Mouse (Mus musculus) lung, adult 18-20 months (tissue): ENCODE data around the gene Misp.

Experiments
- DNase-seq, 2 experiments: peaks; one replicate each; pipeline ENCODE4 v3.0.0; 2022; ENCODE audit warnings: mixed read lengths in 2 of 2

Misp gene

DNA sequence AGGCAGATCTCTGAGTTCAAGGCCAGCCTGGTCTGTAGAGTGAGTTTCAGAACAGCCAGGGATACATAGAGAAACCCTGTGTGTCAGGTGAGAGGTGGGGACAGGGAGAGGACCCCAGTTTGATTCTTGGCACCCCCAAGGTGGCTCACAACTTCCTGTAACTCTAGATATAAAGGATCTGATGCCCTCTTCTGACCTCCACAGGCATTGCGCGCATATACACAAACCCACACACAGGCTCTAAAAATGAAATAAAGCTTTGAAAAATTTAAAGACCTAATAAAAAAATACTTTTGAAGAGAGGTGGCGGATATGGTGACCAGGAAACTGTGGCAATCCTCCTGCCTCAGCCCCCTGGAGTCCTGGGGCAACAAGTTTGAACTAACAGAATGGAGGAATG is 24.9 kb upstream of the Misp start:
- no peak for DNase-seq

GRCm38 (mm10) chr10:79797326-79797725 is 23.5 kb upstream of the Misp start:
- no peak for DNase-seq

- DNase-seq = peak; percentile 33 to 36
Measured at GRCm38 (mm10) chr10:79798289-79798928, 22.4 kb upstream of the Misp start.

DNA sequence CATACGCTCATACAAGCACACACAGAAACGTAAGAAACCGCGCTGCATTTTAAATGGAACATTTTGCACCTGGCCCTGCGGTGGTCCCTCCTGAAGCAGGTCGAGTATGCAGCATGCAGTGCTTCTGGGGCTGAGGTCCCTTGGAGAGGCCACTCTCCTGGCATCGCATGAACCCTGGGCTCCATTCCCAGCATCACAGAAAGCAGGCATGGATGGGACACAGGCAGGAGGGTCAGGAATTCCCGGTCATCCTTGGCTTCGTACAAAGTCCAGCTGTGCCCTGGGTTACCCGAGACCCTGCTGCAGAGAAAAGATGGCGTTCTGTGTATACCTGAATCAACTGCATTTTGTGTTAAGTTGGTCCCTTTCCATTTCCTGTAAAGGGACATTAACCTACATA is 20.3 kb upstream of the Misp start:
- DNase-seq = no peak

- no peak for DNase-seq
Measured at GRCm38 (mm10) chr10:79801837-79802236, 19.0 kb upstream of the Misp start.

GRCm38 (mm10) chr10:79802331-79802971 is 18.3 kb upstream of the Misp start:
- DNase-seq = peak; percentile 70 to 74

DNA sequence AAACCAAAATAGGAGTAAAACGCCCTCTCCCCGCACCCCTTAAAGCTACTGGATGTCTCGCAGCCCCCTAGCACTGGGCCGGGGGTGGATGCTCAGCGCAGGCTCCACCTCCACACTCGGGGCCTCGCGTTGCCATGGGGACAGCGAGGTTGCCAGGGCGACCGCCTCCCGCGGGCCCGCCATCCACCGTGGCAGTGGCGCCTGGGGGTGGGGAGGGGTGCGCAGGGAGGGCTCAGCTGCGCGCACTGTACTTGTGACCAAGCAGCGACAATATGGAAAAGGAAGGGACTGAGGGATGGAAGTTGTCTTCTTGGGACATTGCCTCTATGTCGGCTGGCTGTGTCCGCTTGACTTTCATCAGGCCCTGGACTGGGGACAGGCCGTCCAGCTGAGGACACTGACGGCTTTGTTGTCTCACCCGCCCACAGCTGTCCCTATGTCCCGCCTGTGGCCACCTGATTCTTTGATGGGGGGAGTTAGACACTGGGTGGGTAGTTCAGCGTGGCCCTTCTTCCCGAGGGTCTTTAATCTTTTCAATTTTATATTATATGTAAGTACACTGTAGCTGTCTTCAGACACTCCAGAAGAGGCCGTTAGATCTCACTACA is 17.0 kb upstream of the Misp start:
- no peak for DNase-seq

DNA sequence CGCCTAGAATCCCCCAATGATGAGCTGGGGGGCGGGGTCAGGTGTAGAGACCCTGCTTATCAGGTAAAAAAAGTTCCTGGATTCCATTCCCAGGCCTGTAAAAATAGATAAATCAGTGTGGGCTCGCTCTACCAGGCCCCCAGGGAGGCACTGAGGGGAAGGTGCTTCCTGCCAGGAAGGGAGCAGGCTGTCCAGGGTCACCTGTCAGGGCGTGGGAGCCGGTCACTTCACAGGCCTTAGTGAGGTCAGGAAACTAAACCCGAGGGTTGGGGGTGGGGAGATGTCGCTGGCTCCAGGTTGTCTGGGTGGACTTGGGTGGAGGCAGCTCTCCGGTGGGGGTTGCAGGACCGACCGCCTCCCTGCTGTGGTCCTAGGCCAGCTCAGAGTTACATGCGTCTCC is 15.2 kb upstream of the Misp start:
- DNase-seq = peak in 1 of 2 experiments; percentile 24

DNA sequence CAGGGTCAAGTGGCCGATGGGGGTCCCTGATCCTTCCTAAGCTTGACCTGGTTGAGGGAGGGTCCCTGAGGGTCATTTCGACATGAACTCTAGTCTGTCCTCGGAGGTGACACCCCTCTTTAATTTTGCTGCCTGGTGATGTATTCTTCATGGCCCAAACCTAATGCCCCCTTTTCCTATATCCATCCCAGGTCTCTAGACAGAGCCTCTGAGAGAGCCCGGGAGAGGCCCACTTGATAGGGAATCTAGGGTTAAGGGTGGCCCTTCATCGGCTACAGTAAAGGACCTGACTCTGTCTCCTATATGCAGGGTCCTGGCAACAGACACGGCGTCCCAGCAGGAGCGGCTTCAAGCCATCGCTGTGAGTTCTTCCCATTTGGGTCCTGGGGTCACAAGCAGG is 14.5 kb upstream of the Misp start:
- no peak for DNase-seq

- no peak for DNase-seq
Measured at GRCm38 (mm10) chr10:79806972-79807371, 13.8 kb upstream of the Misp start.

DNA sequence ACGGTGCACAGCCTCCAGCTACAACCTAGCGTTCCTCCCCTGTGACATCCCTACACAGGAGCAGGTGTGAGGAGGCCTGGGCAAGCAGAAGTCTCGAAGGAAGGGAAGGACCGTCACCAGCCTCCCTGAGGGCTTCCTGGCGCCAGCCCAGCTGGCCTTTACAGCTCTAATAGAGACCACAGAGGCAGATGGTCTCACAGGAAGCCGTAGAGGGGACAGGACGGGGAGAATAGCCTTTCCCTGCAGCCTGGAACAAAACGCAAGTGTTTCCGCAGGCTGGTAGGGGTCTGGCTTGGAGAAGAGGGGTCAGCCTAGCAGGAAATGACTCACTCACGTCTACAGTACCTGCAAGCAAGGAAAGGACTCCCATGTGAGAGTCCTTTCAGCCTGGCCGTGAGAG is 13.0 kb upstream of the Misp start:
- no peak for DNase-seq

DNA sequence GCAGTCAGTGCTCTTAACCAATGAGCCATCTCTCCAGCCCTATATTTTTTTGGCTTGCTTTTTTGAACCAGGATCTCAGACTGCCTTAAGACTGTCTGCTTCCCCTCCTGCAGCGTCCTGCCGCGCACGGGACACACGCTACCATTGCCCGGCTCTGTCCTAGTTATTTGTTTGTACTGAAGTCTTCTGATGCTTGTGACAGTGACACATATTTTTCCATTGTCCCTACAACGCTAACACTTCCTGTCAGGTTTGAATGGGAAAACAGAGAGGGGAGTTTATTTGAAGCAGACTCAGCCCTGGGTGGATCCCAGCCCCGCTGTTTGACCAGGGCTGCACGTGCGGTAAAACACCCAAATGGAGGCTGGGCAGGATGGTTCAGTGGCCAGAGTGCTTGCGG is 12.1 kb upstream of the Misp start:
- DNase-seq = peak in 1 of 2 experiments; percentile 33

DNA sequence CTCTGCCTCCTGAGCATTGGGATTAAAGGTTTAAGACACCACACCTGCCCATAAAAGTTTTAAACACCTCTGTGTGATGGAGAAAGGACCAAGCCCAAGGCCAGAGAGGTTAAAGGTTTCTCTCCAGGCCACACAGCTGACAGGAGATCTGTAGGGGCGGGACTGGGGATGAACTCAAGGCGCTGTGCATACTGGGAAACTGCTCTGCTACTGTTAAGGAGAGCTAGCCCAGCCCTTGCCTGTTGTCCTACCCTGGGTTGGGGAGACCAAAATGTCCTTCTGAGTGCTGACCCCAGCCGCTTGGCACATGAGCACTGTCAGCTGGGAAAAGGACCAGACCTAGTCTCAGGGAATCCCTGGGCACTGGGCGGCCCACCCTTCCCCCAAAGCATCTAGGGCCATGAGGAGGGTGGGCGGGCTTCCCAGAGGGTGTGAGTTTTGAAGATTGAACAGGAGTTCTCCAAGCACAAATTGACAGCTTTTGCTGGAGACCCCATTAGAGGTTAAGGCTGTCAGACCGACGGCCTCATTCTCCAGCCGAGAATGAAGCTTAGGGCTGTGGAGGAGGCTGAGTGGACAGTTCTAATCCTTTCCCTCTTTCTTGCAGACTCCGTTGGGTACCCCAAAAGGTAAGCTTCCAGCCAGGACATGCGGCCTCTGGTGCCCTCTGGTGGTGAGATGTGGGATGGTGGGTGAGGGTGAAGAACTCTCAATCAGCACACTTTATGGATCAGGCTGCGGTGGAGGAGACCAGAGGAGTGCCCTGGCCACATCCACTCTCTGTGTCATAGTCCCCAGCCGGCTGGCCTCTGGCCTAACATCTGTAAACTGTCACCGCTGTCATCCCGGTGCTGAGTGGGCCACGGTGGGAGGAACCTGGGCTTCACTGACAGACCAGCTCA is 8.8 kb upstream of the Misp start:
- peak; percentile 76 to 80 for DNase-seq

DNA sequence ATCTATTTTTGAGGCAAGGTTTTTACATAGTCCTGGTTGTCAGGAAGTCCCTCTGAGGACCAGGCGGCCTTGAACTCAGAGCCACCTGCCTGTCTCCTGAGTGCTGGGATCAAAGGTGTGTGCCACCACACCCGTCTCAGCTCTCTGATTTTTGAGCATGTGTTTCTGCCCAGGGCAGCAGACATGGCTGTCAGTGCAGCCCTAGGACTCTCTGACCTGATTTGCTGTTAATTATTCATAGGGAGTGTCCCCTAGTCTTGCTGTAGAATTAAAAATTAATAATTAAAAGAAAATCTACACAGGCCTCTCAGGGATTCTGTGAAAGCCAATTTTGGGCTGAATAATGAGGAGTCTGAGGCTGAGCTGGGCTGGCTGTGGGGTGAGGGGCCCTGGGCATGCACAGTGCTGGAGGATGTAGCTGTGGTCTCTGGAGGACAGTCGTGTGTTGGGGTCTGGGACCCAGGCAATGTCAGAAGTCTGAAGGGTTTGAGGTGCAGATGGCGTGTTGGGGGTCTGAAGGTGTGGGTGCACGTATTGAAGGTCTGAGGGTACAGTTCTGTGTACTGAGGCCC is 6.4 kb upstream of the Misp start:
- DNase-seq = no peak

DNA sequence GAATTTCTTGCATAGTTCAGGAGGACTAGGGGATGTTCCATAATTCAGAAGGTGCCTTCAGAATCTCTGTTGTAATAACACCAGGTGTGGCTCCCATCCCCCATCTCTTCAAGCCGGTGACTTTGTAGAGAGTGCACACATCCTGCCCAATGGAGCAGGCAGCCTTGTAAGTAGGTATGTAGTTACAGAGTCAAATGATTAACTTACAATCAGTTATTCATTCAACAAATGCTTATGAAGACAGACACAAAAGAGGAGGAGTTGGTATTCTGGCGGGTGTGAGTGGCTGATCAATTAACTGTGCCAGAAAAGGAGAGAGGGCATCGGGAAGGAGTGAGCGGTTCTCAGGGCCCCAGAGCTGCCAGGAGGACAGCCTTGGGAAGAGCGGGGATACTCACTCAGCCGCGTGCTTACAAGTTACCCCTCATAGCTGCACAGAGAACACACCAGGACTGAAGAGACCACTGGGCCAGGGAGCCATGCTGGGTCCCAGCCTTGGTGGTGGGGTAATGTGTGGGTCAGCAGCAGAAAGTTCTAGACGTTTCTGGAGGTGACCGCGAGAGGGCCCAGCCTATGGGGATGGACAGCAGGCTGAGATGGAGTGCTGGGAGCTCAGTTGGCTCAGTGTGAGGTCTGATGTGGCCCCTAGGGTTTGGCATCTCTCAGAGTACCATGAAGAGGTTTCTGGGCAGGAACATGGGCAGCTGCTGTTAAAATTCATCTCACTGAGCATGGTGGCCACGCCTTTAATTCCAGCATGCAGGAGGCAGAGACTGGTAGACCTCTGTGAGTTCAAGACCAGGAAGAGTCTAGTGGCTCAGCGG is 4.9 kb upstream of the Misp start:
- no peak for DNase-seq

- no peak for DNase-seq
Measured at GRCm38 (mm10) chr10:79817111-79817510, 3.7 kb upstream of the Misp start.

GRCm38 (mm10) chr10:79818225-79818624 is 2.6 kb upstream of the Misp start:
- no peak for DNase-seq

GRCm38 (mm10) chr10:79819606-79820005 is 1.2 kb upstream of the Misp start:
- DNase-seq = no peak

DNA sequence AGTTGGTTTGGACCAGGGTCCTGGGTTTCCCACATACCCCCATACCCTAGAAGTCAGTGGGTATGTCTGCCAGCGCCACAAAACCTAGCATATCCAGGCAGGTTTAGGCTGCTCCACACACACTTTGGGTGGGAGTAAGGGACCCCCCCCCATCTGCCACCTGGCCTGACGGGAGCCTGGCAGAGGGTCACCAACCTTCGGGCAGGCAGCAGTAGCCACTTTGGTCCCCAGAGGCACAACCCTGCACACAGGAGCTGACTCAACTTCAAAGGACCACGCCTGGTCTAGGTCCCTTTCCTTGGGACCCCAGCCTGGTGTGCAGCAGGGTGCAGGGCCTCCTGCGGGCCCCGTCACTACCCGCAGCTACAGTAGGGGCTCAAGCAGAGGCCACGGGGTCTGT is 512 bp upstream of the Misp start:
- DNase-seq = no peak

GRCm38 (mm10) chr10:79821731-79822130 is 942 bp downstream of the Misp start:
- no peak for DNase-seq

DNA sequence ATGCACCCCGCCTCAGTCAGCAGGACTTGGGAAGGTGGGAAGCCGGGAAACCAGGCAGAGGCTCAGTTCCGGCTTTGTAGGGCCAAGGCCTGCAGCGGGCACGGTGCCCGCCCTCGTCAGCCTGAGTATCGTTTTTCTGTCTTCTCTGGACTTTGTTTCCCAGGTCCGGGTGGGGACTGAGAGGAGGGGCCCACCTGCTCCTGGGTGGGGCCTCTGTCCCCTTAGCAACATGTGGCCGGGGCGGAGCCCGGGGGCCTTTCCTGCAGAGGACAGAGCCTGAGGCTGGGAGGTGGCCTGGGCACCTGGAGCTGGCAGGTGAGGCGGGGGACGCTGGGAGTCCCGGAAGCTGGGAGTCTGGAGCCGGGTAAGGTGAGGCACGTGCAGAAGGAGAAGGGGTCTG is 1.6 kb downstream of the Misp start:
- DNase-seq = peak; percentile 68 to 80

DNA sequence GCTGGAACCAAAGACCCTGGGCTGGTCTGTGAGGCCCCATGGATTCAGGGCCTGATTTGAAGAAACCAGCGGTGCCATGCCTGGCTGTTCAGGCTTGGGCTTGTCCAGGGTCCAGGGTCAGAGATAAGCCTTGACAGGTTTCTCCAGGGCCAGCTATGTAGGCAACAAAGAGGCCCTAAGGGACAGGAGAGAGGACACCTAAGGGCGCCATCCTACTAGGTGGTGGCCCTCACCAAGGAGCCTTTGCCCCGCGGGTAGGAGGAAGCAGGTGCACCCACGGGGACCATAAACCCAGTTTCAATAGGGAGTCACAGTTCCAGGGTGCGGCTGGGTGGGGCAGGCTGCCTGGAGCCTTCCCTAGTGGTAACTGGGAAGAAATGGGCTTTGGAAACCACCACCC is 2.2 kb downstream of the Misp start:
- no peak for DNase-seq
